Mouse (Mus musculus): ENCODE results near the gene Irf6. TPM values are rescaled to one million over a fixed set of nuclear protein-coding genes. Genes with fewer than 3 reads are reported as not detected.

The Irf6 gene
- total RNA-seq, 2 experiments from 2014 or later: 0.33 to 0.39 TPM

DNA sequence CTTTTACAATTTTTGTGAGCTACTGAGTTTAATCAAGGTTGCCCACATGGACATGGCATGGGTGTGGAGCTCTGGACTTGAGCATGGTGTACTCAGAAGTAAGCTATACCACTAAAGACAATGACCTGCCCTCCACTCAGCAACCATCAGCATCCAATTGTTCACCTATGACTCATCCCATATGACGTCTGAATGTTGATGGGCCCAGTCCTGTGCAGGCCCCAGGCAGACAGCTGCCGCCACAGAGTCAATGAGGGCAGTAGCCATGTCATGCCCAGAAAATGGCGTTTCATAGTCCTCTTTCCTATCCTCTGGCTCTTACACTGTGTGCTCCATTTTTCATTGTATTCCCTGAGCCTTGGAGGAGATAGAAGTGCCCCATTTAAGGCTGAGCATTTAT lies 63.1 kb downstream of the Irf6 start:
- no peak for DNase-seq
- H3K27ac ChIP-seq: no peak overlapping the region
- intact Hi-C loops (cut with DNase I): no loop called here
- no peak for TF ChIP-seq CTCF (IDR thresholded peaks at IDR 0.05)
- H3K4me3 ChIP-seq: no peak overlapping the region

DNA sequence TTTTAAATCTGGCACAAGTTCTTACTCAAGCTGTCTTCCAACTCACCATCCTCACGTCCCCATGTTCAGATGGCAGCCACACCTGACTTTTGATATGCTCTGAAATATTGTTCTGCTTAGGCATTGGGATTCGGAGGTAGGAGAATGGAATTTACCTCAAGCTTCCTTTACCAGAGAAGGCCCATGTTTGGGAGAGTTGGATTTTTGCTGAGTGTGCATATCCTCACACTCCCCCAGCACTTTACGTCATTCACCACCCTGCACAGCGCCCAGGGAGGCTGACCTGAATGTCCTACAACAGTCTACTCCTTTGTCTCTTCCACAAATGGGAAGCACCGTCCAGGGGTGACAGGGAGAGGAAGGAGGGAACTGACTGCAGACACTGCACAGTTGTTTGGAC lies 67.5 kb downstream of the Irf6 start:
- Histone ChIP-seq H3K27ac (no peak overlapping the region), H3K4me3 (no peak overlapping the region)
- intact Hi-C loops (cut with DNase I): no loop called here
- no peak for TF ChIP-seq CTCF (IDR thresholded peaks at IDR 0.05)
- DNase-seq: no peak

Other genes starting within 250 kb of the Irf6 start
- under 1 TPM; 0.05 to 0.20 TPM for gene Syt14, start 117.3 kb upstream of the Irf6 start, total RNA-seq (2021)
- gene Diexf, start 22.8 kb upstream of the Irf6 start, total RNA-seq (2021): 10 to 100 TPM; 10.2 to 13.6 TPM
- 1 to 10 TPM; 3.3 to 3.7 TPM for gene A130010J15Rik, start 14.9 kb downstream of the Irf6 start, total RNA-seq (2021)
- gene Traf3ip3, start 48.6 kb downstream of the Irf6 start, total RNA-seq (2021): 1 to 10 TPM in 1 of 2 experiments, under 1 TPM in 1; 0.48 to 1.2 TPM
- 1 to 10 TPM; 3.7 to 5.4 TPM for gene Lamb3, start 54.6 kb downstream of the Irf6 start, total RNA-seq (2021)
- 1 to 10 TPM; 5.8 to 7.0 TPM for gene Hsd11b1, start 111.0 kb downstream of the Irf6 start, total RNA-seq (2021)
- gene G0s2, start 120.1 kb downstream of the Irf6 start, total RNA-seq (2021): 10 to 100 TPM; 18.7 to 29.3 TPM
- gene Camk1g, start 217.2 kb downstream of the Irf6 start, total RNA-seq (2021): under 1 TPM in 1 of 2 experiments, not detected in 1; 0.22 TPM